Mouse (Mus musculus) monocyte, adult 5-6 weeks (primary cell): ENCODE measurements around the gene Fam49a. TPM values are rescaled to one million over a fixed set of nuclear protein-coding genes. Genes with fewer than 3 reads are reported as not detected.
"Not testable (repeated sequence)": the region's sequence is repeated elsewhere in the genome, so short reads cannot be mapped to it uniquely, and the experiment has no call there.

Experiments used
- ATAC-seq: fragments of 153-309, 156-312 bp; replicated peaks from 2 replicates; pipeline ENCODE4 v1.8.0; 2017; ENCODE audit warnings: mild to moderate bottlenecking; ENCODE audit not compliant: low TSS enrichment, insufficient number of reproducible peaks, severe bottlenecking, poor library complexity, low FRiP score
- total RNA-seq: library from RNA; stranded (forward); fragments of 200-1000, 200-491, 200-594 nt; gene quantifications from 3 replicates; pipeline ENCODE4 v1.2.3, GENCODE M21; 2017

Fam49a gene
- total RNA-seq: 246 to 301 TPM (median 285 TPM) in 3 replicates

DNA sequence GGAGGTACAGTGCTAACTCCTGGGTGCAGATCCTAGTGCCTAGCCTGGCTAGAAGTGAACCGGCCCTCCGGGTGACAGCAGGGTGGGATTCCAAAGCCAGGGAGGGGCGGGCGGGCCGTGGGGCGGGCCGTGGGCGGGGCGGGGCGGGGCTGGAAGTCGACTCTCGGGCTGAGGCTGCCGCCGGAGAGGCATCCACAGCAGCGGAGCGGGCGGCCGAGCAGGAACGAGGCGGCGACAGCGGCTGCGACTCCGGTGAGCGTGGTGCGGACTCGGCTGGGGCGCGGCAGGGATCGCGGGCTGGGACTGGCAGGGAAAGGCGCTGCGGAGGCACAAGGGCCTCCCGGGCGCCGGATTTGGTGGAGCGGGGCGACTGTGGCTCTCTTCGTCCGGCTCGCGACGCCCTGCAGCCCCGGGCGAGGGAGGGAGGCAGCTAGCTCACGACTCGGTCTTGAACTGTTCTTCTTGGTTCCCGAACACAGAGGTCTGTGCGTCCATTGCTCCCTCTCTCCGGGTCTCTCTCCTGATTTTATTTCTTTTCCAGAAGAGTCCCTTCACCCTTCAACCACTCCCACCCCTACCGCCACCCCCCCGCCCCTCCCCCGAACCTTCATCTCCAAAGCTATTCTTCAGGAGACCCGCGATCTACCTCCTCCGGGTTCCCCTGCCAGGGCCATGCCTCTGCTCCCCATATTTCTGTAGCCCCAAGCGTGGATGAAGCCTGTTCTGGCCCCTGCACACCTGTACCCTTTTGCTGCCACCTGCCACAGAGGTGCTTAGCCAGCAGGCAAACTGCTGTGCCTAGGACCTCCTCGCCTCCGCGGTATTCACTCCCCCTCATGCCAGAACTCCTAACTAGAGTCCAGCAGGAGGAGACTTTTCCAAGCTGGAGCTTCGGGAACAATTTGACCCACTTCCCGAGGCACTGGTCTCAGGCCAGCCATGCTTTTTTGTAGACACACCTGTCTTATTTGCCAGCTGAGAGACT is at the start of gene Fam49a:
TSS of gene Fam49a (plus strand) at position 153 of the 985 bp plus-strand sequence.
- peak; percentile 33 for ATAC-seq

DNA sequence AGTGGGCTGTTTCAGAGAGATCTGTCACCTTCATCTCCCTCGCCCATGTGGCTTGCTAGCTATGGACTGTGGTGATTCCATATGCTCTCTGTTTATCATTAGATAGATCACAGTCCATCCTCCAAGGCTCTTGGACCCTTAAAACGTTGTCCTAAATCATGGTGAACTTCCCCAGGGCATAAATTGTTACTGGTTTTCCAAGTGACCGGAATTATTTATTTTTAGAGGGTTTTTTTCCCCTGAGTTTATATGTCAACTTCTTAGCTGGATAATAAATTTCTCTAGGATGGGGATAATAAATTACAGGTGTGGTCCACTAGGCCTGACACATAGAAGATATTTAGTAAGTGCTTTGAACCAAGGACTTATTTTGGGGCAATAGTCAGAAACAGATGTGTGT is 48.4 kb upstream of the Fam49a start:
- no peak for ATAC-seq

DNA sequence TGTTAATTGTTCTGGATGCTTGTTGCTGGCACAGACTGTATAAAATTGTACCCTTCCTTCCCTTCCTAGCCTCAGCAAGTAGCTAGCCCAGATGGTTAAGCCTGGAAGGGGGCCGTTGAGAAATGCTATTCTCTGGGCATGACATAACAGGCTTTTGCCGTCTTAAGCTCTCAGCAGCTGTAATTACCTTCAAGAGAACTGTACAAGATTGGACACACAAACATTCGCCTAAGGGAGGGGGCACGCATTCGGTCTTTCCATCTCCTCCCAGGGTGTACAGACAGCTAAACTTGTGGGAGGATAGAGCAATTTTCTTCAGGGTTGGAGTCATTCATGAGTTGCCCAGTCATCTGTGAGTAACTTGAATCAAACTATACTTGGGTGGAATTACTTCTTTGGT is 43.0 kb upstream of the Fam49a start:
- no peak for ATAC-seq

DNA sequence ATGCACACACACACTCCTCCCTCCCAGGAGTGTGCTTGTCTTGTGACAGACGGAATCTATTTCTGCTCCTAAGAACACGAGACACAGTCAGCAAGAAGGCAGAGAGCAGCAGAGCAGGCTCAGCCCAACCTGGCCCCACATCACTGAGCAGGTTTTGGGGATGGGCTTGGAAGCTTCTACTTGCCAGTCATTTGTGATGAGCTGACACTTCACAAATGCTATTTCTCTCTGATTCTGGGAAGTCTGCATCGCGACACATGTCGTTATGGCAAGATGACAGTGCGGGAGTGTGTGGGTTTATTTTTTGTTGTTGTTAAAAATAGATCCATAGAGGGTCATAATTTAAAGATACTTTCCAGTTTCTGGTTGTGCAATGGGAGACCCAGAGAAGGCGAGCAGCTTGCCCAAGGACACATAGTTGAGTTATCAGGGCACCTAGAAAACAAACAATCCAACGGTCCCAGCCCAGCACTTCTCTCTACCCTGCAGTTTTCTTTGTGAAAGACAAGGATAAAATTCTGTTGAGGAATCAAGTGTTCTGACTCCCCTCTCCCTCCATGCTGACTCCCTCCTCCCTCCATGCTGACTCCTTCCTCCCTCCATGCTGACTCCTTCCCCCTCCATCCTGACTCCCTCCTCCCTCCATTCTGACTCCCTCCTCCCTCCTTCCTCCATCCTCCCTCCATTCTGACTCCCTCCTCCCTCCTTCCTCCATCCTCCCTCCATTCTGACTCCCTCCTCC is 41.0 kb upstream of the Fam49a start:
- no peak for ATAC-seq

DNA sequence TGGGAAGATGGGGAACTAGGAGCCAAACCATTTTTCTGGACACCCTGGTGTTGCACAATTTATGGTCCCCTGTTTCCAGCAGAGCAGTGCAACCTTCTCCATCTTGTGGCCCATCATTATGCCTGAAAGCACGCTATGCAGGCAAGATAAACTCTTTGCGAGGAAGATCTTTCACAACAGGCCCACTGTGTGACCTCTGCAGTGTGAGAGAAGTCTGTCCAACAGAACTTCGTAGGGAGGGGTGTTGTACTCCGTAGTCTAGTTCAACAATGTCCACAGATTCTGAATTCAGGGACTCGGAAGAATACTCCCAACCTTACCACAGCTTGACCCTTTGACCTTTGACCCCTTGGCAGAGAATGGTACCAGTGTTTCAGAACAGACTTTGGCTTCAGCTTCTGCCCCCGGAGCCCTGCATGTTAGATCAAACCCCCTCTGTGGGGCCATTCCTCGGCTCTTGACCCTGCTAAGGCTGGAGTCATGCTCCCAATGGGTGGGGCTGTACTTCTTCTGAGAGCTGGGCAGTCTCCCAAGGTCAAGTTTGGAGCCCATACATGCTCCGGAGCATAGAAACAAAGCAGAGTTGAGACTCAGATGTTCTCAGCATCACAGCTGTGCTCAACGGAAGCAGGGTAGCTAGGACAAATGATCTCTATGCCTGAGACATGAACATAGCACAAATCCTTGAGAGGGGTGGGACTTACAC is 39.2 kb upstream of the Fam49a start:
- ATAC-seq: 0 out of 2 replicates have a peak, but pooled peaks have one; percentile 19

DNA sequence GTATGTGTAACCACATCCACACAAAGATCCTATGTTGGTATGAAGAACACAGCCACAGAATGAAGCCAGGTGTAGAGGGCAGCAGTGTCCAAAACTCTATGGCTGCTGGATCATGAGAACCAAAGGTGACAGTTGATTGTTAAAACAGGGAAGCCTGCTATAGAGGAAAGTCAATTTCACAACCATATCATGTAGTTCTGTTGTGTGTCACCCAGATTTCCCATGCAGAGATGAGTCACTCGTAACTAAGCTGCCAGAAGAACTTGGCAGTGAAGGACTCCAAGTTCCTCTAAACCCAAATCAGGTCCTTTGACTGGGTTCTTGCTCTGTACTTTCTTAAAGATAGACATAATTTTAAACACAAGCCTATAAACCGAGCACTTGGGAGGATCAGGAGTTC is 38.6 kb upstream of the Fam49a start:
- peak; percentile 45 for ATAC-seq

DNA sequence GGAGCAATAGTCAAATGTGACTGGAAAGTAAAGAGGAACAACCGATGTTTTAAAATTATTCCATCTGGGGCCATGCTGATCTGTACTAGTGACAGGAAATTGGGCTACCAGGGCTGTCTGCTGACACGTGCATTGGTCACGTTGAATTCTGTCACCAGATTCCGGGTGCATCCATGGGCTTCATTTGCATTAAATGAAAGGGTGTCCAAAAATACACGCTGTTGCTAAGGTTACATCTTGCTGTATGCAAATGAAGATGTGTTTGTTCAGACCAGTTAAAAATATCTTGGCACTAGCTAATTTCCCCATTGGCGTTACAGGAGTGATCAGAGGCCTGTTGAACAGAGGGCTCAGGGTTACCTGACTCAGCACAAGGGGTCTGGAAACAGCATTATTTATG is 36.2 kb upstream of the Fam49a start:
- ATAC-seq: peak; percentile 60

DNA sequence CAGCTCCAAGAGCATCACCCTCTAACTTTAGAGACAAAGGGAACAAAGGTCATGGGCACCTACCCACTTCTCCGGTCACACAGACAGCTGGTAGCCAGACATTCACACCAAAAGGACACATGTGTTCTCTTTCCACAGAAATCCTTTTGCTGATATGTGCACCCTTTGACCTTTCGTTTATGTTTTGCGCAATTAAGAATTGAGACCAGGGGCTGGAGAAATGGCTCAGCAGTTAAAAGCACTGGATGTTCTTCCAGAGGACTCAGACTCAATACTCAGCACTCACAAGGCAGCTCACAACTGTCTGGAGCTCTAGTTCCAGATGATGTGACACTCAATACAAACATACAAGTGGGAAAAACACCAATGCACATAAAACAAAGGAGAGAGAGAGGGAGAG is 34.3 kb upstream of the Fam49a start:
- no peak for ATAC-seq

DNA sequence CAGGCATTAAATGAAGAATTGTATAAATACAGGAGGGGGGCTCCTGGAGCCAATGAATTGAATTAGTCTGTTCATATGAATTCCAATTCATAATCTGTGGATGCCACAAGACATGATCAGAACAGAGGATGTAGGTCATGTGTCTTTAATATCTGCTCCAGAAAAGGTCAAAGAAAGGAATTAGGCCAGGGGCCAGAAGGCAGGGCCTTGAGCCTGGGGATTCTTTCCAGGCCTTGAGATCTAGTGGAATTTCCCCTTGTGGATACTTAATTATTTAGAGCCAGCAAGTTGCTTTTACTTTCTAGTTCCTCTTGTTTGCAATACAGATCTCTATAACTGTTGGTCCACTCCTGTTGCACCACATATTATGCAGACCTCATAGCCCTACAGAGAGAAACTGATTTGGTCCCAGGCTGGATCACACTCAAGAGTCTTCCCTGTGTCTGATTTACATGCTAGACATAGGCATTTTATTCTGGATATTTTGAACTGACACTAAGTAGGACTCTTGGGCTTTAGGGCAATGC is 31.8 kb upstream of the Fam49a start:
- ATAC-seq: peak; percentile 57

DNA sequence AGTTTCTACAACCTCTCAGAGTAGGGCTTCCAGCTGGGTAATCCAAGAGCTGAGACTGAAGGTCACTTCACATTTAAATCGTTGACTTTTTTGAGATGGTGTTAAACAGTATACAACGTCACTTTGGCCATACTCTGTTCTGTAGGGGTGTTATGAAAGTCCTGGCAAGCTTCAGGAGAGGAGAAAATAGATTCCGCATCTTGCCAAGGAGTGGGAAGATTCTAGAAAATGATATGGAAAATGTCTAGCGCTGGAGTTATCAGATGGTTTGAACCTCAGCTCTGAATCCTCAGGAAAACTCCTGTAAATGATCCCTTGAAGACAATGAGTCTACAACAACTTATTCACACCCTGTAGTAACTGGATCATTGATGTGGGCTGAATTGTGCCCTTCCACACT is 29.8 kb upstream of the Fam49a start:
- no peak for ATAC-seq

DNA sequence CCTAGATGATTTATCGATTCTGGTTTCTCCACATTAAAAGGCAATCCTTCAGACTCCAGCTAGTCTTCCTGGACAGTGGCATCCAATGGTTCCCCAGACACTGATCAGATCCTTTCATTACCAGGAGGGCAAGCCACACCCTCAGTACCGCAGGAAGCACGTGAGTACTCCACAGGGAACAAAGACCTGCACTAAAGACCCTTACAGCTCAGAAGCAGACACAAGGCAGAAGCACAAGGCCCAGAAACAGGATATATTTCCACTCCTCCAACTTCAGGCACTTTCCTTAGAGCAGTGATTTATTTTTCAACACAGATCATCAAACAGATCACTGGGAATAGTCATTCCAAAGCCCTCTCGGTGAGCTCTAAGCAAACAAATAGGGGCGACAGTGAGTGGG is 25.0 kb upstream of the Fam49a start:
- no peak for ATAC-seq

DNA sequence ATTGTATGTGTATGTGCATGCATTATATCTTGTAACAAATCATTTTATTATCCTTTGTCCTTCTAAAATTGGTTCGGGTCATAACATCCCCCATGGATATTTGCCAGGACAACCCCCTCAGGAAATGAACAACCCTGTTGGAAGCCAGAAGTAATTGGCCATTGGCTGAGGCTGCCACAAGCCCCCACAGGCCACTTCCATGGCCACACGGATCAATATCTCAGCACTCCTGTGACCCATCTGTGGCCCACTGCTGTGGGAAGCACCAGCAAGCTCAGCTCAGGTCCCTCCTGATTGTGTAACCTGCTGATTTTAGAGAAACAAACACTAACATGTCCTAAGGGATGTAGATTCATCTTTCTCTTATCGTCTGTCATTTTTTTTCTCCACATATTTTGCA is 22.4 kb upstream of the Fam49a start:
- ATAC-seq: no peak

DNA sequence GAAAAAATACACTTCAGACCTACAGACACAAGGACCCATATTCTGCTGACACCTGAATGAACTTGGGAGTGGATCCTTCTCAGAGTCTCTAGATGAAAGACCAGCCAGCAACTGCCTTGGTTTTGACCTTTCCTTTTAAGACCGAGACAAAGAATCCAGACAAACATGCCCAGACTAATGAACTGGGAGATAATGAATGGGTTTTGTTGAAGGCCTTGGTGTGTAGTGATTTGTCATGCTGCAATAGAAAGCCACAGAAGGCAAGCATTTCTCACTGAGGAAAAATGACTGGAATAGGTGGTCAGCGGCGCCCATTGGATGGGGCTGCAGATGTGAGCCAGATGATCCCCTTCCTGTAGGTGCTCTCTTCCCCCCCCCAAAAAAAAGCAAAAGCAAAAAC is 18.8 kb upstream of the Fam49a start:
- ATAC-seq: no peak

DNA sequence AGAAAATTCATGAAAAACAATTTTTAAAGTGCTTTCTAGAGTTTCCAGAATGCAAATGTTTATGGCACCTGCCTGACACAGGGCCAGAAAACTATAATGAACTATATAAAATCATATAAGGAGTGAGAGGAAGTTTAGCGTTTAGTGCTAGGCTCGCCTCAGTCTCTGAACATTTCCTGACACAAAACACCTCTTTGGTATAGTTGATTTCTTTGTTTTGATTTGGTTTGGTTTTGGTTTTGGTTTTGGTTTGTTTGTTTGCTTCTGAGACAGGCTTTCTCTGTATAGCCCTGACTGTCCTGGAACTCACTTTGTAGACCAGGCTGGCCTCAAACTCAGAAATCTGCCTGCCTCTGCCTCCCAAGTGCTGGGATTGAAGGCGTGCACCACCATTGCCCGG is 14.9 kb upstream of the Fam49a start:
- not testable (repeated sequence) for ATAC-seq

DNA sequence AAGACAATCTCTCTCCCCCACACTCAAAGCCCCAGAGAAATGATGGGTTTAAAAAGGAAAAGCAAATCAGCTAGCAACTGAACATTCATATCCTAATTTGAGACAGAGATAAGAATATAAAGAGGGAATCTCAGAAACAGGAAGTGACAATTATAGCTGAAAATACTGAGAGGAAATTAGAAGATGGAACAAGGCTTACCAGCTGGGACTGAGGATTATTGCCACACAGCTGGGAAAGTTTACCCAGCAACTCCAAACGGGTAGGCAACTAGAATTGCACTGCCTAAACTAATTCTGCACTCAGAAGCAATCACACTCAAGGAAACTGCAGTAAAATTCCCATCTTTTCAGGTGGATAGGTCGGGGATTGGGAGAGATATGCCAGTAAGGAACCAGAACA is 12.4 kb upstream of the Fam49a start:
- 0 out of 2 replicates have a peak, but pooled peaks have one; percentile 56 for ATAC-seq

DNA sequence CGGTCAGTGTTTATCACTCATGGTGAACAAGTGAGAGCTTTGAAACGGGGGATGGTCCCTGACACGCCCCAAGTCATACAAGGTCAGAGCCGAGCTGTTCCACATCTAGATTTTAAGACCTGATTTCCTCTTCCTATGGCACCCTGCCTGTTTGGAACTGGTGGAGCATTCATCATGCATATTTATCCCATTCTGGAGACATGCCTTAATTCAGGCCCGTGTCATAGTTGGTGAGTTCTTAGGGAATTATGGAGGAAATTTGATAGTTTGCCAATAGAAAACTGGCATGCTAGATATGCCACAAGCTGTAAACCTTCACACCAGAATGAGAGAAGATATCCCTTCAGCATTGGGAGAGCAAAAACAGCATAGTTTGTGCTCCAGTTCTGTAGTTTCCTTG is 8.4 kb upstream of the Fam49a start:
- ATAC-seq: no peak

DNA sequence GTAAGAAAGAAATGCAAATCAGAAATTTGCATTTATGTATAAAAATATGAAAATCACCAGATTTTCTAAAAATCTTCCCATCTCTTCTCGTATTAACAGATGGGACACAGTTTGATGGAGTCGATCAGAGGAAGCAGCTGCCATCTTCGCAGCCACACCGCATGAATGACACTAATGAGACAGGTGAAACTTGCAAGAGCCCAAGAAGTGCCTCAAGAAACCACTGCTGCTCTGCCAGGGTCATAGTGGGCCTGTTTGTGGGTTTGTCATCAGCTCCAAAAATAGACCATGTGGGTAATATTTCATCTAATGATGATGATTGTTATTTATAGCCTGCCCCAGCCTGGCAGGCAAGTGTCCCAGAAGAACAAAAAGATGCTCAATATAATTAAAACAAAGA is 7.8 kb upstream of the Fam49a start:
- ATAC-seq: no peak

DNA sequence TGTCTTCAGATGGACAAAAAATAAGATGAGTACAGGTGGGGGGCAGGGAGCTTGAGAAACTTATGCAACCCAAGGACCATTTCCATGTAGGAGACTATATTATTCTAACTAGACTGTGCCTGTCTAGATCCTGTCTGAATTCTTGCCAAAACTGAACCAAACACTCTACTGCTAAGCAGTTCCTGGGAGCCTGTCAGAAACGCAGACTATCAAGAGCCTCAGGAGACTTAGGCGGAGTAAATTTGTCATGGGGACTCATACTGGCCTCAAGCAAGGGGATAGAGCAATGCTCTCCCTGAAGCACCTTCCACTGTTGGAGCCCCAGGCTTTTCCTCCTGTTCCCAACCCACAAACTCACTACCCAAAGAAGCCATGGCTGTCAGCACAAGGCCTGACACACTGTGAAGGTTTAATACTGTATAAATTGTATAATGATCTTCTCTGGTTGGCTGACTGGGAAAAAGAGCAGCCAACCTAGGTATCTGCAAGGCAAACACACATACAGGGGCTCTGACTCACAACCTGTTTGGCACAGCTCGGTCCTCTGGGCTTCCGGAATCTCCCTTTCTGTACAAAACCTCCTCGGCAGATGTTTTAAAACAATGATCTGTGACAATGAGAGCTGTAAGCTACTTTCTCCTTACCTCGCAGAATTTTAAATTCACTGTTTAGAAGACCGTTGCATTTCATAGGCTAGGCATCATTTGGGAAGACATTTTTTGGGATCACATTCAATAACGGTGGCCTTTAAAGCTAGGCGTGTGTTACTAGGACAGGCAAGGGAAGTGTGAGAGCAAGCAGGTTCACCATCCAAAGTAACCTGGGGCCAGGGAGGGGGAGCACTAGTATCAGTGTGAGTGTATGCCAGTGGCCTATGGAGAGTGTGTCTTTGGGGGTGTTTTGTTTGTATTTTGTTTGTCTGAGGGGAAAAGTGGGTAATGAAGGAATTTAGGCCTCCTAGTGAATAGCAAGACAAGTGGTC is 669 bp upstream of the Fam49a start:
- no peak for ATAC-seq
